Mouse (Mus musculus): ENCODE measurements at regions not wholly inside any gene's neighbourhood (a gene's known extent, or its start where the extent isn't known, plus 50 kb on each side); places are given as distances from the start of the nearest gene placed in this dataset.
A peak's percentile ranks its signal among the peaks of the same experiment; 100 is the strongest.

DNA sequence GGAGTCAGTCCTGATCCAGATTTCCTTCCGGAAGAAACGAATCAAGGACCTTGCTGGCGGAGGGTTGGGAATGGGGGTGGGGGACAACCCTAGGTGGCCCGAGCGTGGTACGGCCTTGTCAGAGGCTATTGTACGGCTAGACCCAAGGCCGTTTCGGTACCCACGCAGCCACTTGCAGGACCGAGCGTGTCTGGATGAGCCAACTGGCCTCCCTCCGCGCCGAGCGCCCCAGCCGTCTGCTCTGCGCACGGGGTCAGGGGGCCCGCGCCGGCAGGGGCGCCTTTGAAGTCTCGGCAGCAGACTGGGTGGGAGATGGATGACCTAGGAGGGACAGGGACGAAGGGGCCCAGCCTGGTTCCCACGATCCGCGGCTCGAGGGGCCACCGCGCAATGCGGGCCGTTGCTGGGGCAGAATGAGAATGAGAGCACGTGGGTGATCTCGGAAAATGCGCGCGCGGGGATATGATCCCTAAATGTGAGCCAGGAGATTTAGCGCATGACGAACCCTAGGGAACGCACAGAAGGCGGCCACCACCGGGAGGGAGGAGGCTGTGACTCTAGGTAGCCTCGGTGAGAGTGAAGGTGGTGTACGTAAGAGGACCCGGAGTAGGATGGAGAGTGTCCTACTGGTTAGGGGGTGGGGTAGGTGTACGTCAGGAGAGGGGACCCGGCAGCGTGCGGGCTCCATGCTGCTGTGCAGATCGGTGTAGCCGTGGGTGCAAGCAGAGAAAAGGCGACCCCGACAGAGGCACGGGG, 76.2 kb upstream of the Hmga2 start:
- peak; percentile 7 for DNase-seq

DNA sequence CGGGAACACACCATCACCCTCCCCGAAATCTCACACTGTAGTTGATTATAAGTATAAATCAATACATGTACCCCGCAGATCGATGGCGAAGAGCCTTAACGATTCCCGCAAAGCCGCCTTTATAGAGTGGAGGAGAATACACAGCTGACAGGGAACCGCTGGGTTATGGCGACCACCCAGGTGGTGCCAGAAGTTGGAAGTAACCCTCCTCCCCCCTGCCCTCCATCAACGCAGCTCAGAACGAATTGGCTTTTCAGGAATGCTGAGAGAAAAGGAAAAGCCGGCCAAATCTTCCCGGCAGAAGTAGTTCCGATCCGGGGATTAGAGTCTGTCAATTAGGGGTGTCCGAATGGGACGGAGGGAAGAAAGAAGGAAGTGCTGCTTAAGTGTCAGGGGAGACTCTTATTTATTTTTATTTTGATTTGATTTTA, 75.6 kb upstream of the Hmga2 start:
- DNase-seq: no peak

DNA sequence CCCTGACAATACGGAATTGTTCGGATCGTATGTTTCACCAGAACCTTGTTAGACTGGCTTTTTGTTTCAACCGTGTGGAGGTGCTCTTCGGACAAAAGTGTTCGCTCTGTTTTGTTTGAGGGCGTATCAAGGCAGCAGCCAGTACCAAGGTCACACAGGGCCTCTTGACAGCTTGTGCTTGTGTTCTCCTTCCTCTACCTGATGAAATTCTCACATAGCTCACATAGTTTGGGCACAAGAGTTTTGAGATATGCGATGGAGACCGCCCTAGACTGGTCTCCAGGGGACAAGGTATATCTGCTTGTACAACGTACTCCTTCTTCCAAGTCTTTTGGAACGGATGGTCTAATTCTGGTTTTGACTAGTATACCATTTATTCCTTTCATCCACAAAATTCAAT, 70.9 kb upstream of the Hmga2 start:
- no peak for DNase-seq

DNA sequence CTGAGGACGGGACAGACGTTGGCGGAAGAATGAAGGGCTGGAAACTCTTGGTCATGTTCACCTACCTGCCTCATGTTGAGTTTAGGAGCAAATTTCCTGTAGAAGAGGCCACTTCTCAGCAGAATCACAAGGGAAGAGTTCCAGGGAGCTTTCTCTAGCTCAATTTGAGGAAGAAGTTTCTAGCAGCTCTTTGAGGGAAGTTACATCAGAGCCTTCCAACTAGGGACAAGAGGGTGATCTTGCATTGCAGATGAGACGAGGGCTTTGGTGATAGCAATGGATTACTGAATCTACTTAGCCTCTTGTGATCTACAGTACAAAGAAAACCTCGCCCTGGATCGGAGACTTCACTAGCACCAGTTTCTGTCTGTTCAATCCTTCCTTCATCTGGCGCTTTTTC, 65.3 kb upstream of the Hmga2 start:
- no peak for DNase-seq

DNA sequence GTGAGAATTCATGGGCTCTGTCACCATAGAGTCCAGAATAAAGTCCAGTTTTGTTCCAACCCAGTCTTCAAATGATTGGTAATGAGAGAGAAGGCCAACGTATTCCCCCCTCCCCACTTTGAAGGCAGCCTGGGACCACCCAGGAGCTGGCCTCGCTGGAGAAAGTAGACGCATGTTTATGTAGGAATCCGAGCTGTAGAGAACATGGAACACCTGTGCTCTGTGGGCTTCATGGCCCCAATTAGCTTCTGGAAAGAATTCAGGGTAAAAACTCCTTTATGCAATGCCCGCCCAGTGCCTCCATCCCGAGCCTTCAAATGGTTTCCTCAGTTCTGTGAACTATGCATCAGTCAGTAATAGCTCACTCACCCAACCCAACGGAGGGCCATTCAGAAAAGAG, 62.3 kb upstream of the Hmga2 start:
- DNase-seq: no peak

DNA sequence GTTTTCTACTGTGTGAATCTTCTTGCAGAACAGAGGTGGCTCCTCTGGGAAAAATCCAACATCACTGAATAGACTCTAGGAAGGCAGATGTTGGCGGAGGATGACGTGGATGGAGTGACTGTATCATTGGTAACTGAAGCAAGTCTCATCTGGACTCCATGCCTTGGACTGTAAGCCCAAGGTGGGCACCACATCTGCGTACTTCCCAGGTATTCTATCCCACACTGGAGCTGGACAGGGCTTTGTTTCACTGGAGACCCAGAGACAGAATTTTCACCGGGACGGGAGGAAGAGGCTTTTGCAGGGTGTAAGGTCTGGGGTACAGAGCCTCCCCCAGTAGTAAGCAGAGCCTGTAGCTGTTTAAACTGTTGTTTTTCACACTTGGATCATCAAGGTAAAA, 52.1 kb upstream of the Hmga2 start:
- no peak for DNase-seq

DNA sequence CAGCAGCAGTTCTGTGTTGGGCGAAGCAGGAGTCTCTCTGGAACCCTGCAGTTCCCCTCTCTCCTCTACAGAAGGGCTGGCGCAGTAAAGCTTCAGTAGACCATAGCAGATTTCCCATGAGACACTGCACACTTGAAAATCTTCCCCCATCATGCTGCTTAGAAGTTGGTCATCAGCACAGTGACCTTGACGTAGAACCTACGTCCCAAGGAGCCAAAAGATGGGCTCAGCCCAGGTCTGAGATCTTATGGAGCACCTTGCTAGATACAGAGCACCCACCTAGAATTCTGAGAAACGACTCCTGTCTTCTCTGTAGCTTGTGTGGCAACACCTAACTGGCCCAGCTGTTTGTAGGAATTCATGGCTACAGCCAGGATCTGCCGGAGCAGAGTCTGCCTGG, 51.7 kb upstream of the Hmga2 start:
- no peak for DNase-seq

DNA sequence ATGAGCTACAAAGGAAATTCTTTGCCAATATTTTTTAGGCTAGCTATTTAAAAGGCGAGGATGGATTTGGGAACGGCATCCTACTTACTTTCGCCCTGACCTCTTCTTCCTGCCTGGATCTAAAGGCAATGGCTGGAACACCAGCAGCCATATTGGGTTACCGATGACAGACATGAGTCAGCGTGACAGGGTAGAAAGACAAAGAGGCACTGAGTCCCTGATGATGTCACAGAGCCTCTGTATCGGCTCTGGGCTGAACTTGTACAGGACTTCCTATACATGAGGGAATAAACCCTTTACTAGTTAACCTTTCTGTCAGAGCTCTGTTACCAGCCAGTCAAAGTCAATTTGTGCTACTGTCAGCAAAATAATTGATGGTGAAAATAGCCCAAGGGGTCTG, 50.7 kb upstream of the Hmga2 start:
- DNase-seq: no peak
